Mouse (Mus musculus) right cerebral cortex, postnatal 25 days (tissue): ENCODE results near the gene Ptprm.
"Not testable (repeated sequence)": the region's sequence is repeated elsewhere in the genome, so short reads cannot be mapped to it uniquely, and the experiment has no call there.

Source experiments
- DNase-seq: peaks from one replicate; pipeline ENCODE4 v3.0.0; 2022

The Ptprm gene

GRCm38 (mm10) chr17:66852496-66852895 is 501.8 kb downstream of the Ptprm start:
- DNase-seq: no peak

GRCm38 (mm10) chr17:66847011-66847410 is 507.2 kb downstream of the Ptprm start:
- DNase-seq: not testable (repeated sequence)

DNA sequence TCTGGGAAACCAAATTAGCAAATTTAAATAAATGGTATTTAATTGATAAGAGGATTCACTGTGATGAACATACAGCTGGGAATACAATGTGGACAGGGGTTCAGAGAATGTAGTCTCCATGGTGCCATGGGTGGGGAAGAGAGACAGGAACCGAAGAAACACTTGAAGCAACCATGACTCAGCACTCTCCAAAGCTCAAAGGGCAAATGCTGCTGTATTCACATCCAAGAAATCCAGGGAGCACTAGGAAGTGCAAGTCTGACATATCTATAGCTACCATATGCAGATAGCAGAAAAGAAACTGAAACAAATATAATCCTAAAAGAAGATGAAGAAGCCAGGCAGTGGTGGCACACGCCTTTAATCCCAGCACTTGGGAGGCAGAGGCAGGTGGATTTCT is 531.9 kb downstream of the Ptprm start:
- DNase-seq: no peak

- DNase-seq: no peak
Measured at GRCm38 (mm10) chr17:66817380-66817779, 536.9 kb downstream of the Ptprm start.

GRCm38 (mm10) chr17:66815921-66816320 is 538.3 kb downstream of the Ptprm start:
- no peak for DNase-seq

GRCm38 (mm10) chr17:66813786-66814185 is 540.5 kb downstream of the Ptprm start:
- no peak for DNase-seq

GRCm38 (mm10) chr17:66813346-66813745 is 540.9 kb downstream of the Ptprm start:
- DNase-seq: no peak

- DNase-seq: no peak
Measured at GRCm38 (mm10) chr17:66809786-66810185, 544.5 kb downstream of the Ptprm start.

- no peak for DNase-seq
Measured at GRCm38 (mm10) chr17:66808186-66808585, 546.1 kb downstream of the Ptprm start.

DNA sequence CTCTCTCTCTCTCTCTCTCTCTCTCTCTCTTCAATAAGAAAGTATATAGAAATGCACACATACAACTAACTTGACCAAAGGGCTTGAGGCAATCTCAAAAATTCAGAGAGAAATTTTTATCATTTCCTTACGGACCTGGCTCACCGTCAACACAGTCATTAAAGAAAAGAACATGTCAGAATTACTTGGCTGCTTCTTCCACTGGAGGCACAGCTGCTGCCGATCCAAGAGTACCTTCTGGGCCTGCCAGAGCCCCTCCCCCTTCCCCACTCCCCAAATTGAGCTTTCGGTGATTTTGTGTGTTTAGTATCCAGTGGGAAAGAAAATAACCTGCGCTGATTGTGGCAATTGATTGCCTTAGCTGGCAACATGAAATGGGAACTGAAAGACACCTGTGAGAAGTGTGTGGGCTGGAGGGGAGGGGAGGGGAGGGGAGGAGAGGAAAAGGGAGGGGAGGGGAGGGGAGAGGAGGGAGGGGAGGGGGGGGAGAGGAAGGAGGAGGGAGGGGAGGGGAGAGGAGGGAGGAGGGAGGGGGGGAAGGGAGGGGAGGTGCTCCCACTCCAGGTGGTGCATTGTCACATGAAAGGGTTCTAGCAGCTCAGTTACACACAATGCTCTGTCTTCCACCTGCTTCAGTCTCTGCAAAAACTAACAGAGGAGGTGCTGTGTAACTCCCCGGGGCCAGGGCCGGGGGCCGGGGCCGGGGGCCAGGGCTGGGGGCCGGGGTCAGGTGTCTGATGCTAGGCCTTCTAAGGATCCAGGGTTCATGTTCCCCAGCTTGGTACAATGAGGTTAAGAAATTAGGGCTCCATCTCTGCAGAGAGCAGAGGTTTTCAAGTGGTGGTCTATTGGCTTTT is 552.2 kb downstream of the Ptprm start:
- no peak for DNase-seq

DNA sequence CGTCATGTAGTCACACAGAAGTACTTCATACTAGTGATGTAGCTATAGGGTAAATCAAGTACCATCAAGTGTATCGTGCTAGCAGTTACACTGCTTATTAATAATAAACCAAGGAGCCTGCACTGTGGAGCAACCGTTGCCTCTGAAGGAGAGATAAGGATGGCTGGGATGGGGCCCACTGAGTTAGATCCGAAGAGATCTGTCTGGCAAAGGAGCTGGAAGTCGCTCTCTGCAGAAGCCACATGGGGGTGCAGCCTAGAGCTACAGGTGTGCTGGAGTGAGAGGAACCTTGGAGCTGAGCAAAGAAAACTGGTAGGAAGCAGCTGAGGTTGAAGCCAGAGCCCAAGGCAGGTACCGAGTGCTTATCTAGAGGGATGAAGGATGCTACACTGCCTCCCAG is 554.0 kb downstream of the Ptprm start:
- no peak for DNase-seq

GRCm38 (mm10) chr17:66786166-66786565 is 568.1 kb downstream of the Ptprm start:
- no peak for DNase-seq

DNA sequence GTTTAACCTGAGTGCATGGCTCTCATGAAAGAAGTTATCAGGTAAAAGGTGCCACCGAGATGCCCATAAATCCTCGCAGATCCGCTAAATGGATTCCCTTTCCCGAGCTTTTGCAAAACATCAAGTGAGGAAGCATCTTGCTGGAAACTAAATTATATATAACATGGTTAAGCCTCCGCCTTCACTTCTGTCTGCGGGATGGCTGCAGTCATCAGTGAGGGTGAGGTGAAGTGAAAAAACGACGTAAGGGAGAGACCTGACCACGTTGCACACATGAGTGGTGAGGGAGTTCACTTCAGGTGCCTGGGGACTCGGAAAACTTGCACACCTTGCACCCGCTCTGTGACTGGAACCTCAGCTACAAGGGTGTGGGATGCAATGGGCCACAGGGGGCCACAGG is 568.7 kb downstream of the Ptprm start:
- no peak for DNase-seq

DNA sequence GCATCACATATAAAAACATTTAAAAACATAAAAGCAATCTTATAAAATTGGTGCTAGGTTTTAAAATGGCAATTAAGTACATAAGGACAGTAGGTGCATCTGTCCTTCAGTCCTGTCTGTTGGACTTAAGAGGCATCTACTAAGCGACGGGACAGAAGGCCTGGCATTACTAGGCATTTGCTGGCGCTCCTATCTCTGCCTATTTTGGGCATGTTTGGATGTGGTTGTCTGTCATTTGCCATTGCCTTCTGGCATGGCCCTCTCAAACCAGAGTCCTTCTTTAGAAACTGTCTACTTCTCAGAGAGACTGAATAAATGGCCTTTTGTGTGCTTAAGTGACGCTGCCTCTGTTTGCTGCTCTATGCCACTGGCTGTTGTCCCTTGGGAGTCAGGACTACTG is 570.7 kb downstream of the Ptprm start:
- no peak for DNase-seq

DNA sequence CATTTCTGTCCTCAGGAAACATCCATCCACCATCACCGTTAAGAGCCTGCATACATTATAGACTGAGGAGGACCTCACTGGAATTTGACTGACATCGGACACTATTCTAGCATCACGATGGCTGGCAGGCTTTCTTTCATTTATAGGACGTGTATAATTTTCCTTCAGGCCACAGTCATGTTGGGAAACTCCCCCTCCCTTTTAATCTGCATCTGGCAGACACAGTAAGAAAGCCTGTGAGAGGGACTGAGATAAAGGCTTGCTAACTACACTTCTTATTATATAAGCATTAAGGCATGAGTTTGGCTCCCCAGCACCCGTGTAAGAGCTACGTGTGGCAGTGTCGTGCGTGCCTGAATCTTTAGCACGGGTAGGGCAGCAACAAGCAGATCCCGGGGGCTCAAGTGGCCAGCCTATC is 571.2 kb downstream of the Ptprm start:
- no peak for DNase-seq

GRCm38 (mm10) chr17:66781910-66782309 is 572.3 kb downstream of the Ptprm start:
- DNase-seq: peak; percentile 47

DNA sequence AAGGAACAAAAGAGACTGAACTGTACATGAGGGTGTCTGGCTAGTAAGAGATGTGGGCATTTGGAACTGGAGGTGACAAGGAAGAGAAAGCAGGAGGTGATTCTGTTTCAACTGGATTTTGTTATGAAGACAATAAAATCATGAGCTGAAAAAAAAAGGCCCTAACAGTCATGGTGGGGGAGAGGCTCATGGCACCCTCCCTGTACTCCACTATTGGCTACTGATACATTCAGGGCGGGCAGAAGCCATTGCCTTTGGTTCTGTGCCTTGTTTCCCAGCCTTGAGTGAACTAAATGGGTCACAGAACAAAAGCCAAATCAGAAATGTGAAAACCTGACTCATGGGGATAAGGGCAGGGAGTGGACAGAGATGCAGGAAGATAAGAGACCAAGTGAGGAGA is 575.2 kb downstream of the Ptprm start:
- DNase-seq: no peak

- DNase-seq: no peak
Measured at GRCm38 (mm10) chr17:66769365-66770363, 584.6 kb downstream of the Ptprm start.

DNA sequence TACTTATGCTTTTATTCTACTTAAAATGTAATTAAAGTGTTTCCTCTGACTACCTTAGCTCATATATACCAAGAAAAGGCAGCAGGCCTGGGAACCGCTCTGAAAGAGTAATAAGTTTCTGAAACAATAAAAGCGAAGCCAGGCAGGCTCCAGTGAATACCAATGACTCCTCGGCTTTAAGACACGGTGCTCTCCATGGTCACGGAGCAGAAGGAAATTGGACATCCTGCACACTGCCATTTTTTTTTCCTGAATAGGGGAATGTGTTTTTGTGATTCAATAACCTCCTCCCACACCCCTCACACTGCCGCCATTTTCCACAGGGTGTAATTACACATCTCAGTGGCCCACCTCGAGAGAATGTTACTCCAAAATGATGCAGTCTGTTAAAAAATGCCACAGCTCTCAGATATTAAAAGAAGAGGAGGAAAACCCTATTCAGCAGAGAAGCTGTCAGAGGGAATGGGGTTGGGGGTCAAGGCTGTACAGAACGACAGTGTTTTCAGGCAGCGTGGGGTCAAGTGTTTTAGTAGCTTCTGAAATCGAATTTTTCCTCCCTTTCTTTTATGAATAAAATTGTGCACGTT is 585.5 kb downstream of the Ptprm start:
- DNase-seq: no peak

DNA sequence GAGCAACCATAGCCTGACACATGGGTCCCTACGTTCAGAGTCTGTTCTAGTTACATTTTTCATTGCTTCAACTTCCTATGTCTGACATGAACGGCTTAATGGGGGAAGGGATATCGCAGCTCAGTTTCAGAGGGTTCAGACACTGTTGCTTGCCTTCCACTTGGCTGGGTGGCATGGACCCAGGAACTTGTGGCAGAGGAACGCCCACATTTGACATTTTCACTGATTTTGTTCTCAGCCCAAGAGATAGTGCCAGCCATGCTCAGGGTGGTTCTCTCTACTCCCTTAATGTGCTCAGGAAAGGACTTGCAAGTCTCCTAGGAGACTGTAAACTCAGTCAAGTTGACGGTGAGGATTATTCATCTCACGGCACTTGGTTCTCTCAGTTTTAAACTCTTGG is 588.1 kb downstream of the Ptprm start:
- no peak for DNase-seq

- DNase-seq: no peak
Measured at GRCm38 (mm10) chr17:66764435-66764834, 589.8 kb downstream of the Ptprm start.

DNA sequence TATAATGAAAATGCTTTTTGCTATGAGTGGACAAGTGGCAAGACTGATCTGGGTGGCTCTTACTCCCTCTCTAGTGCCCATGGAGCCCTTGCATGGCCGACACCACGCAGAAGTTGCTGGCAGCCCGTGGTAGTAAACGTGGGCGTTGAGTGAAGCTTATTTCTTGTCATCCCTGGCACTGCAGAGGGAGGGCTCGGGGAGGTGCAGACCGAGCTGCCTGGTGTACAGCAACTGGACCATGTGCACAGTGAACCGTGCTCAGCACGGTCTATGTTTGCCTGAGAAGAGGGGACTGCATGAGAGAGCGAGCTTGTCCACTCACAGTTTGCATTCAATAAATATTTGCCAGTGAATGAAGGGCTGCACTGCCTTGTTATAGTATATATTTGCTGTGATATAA is 591.5 kb downstream of the Ptprm start:
- no peak for DNase-seq
